Mouse (Mus musculus) 416B (cell line): ENCODE data around the gene Stx1a.

Experiments used
- DNase-seq: peaks from one replicate; pipeline ENCODE4 v3.0.0; 2011; ENCODE audit warnings: low read depth

Stx1a gene

DNA sequence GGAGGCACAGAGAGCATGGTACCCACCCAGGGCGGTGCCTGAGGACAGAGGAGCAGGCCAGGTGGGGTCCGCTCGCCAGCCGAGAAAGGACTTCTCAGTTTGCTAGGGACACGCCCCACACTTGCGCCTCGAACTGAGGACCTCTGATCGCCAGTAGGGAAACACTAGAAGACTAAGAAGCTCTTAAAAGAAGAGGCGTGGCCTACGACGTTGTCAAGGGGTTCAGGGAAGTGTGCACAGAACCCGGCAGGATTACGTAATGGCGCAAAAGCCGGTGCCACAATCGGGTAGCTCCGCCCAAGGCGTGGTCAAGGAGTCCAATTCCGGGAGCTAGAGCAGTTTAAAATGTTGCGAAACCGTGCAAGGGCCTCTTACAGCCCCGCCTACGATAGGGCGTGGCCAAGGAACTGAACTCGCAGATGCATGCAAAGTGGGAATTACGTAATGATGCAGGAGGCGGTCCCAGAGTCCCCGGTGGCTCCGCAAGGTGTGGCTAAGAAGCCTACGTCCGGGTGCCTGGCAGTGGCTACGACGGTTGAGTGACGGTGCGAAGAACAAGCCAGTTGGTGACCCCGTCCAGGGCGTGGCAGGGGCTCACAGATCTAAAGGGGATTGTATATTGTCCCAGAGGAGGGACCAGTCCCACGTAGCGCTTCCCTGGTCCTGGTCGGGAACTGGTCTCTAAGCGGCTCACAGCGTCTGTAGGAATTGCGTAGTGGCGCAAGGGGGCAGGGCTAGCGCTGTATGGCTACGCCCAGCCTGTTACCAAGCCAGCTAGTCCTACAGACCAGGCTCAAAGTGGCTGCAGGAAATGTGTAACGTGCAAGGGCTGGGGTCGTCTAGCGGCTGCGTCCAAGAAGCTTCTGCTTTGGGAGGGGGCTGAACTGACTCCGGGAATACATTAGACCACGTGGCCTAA lies 14.4 kb upstream of the Stx1a start, which contains the start of gene Abhd11:
Abhd11 (plus strand) TSS at position 482 of the 919 bp plus-strand sequence.
- DNase-seq = peak; percentile 100

DNA sequence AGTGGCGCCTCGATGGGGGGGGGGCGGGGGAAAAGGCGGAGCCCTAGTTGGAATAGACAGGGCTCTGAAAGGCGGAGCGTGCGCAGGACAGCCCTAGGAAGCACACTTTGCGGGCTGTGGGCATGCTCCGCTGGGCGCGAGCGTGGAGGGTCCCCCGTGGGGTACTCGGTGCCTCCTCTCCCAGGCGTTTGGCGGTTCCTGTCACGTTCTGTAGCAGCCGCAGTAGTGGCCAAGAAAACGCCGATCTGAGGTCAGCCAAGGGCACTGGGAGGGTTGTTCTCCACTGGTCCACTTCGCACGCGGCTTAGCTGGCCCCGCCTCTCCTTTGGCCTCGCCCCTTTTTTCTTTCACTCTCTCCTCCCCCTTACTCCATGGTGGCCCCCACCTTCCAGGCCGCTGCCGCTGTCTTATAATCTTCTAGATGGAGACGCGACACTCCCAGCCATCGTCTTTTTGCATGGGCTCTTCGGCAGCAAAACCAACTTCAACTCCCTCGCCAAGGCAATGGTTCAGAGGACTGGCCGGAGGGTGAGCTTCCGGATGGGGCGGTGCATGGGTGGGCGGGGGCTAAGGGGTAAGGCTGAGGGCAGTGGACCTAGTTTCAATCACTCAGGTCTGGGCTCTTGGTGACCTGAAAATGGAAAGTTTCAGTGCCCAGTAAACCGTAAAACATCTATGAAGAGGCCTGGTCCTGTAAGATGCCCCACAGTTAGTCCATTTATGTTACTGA lies 13.5 kb upstream of the Stx1a start:
- DNase-seq = peak; percentile 92

DNA sequence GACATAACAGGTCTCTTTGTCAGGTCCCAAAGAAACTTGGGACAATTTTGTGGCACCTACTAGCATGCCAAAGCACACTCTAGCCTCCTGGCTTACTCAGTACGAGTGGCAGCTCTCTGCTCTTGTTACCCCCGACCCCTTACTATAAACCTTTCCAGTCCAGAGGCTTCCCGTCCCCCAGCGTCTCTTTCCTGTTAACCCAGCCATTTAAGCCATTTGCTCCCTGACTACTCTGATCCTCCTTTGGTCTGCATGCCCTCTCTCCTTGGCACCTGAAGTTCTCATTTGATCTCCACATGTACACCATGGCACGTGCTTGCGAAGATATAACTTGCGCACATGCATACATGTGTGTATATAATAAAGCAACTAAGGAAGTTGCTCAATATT lies 13.0 kb upstream of the Stx1a start:
- DNase-seq = peak; percentile 51

DNA sequence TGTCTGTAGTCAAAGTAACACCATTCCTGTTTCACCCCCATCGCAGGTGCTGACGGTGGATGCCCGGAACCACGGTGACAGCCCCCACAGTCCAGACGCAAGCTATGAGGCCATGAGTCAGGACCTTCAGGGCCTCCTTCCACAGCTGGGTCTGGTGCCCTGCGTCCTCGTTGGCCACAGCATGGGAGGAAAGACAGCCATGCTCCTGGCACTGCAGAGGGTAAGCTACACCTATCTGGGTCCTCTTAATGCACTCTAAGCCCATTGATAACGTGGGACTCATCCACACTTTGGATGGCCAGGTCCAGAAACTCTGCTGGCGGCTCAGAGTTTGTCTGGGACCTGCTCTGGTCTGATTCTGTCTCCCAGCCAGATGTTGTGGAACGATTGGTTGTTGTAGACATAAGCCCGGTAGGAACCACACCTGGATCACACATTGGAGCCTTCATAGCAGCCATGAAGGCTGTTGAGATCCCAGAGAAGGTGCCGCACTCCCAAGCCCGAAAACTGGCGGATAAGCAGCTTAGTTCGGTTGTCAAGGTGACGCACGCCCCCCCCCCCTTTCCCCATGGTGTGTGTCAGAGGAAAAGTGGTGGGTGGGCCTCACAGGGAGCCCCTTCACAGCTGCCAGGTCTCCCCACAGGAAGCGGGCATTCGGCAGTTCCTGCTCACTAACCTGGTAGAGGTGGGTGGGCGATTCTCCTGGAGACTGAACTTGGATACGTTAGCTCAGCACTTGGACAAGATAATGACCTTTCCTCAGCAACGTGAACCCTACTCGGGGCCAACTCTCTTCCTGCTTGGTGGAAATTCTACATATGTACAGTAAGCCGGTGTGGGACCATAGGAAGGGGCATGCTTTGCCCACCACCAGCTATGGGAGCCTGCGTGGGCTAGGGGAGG lies 12.2 kb upstream of the Stx1a start:
- no peak for DNase-seq

DNA sequence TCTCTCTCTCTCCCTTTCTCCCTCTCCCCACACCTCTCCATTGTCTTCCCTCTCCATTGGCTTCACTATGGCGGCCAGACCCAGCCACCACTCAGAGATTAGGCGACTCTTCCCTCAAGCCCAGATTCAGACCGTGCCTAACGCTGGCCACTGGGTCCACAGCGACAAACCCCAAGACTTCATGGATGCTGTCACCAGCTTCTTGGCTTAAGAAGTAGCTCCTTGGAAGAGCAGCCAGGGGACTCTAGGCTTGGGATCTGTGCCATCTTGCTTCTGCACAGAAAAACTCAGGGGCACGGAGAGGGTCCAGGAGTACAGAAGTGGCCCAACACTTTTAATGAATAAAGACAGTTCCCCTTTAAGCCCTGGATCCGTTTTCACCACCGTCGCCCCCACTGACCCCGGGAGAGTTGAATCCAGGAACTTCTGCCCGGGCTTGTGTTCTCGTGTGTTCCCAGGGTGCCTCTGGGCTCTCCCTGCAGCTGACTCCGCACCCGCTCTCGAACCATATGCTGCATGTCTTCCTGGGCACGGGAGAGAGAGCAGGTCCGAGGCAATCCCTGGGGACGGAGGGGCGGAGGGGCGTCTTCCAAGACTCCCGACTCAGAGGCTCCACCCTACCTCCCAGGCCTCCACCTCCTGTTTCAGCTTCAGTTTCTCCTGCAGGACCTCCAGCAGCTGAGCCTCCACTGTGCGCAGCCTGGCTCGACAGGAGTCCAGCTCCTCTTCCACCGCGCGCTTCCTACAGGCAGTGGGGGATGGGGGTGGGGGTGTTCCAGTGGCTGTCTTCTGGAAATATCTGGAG lies 11.3 kb upstream of the Stx1a start:
- no peak for DNase-seq

DNA sequence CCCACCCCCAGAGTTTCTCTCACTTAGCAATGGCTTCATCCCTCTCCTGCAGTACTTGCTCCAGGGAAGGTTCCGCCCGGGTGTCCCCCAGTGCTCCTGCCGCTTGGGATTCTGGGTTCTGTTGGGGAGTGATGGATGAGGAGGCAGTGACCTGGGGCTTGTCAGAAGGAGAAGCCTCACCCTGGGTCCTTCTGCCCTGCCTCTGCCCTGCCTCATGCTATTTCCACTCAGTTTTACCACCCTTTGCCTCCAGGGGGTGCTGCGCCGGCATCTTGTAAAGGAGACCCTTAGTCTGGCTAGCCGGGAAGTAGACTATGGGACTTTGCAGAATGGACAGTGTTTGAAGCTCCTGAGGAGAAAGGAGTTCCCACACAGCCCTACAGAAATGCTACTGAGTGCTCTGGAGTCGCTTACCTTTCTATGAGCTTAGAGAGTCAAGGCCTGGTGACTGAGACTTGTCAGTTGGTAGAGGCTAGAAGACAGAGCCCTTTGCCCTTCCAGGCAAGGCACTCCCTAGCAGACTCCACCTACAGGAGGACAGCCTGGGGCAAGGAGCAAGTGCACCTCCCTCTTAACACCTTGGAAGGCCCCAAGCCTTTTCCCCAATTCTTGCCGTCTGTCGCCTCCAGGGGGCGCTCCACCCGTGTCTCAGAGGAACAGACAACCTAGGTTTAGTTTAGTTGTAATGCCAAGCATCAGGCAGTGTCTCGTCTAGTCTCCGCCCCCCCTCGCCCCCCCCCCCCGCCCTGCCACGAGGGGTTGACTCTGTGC lies 10.4 kb upstream of the Stx1a start:
- DNase-seq = peak; percentile 81

DNA sequence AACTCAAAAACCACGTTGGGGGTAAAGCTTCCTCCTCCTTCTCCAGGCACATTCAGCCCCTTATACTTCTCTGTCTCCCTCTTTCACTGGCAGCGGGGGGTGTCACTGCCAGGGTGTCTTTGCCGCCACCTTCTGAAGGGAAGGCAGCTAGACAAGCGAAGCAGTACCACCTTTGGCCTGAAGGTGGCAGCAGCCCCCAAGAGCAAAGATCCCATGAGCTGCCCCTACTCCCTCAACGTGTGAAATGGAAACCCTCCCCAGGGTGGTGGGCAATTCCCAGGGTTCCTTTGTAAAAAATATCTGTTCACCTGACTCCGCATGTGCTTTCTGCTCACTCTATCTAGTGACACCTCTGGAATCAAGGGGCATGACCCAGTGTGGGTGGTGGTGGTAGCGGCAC lies 7.8 kb upstream of the Stx1a start:
- peak; percentile 79 for DNase-seq

DNA sequence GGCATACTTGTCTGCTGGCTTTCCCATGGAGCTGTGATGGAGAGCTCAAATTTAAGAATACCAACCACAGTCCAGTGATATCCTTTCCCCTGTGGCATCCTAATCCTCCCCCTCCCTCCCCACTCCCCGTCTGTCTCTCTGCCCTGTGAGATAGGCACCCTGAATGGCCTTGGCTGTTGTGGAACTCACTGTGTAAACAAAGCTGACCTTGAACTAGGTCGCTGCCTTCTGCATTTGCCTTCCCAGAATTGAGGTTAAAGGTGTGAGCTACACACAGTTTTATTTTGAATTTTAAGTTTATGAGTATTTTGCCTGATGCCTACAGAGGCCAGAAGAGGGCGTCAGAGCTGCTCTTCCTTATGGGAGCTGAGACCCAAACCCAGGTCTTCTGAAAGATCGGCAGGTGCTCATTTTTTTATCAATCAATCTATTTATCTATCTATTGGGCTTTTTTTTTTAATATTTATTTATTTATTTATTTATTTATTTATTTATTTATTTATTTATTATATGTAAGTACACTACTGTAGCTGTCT lies 7.0 kb upstream of the Stx1a start:
- peak; percentile 42 for DNase-seq

DNA sequence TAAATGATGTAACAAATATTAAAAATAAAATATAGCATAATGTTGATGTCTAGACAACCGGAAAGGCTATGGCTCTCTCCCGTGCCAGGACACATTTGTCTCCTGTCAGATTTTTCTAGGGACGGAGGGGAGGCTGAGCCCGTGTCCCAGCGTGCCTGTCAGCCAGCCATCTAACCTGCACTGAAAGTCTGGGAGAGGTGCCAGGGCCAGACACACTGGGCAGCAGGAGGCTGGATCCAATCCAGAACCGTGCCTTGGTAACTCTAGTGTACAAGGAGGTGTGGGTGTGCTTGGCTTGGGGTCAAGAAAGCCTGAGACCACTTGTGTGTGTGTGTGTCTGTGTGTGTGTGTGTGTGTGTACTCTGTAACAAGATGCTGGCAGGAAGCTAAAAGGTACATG lies 1.5 kb upstream of the Stx1a start:
- DNase-seq = no peak

DNA sequence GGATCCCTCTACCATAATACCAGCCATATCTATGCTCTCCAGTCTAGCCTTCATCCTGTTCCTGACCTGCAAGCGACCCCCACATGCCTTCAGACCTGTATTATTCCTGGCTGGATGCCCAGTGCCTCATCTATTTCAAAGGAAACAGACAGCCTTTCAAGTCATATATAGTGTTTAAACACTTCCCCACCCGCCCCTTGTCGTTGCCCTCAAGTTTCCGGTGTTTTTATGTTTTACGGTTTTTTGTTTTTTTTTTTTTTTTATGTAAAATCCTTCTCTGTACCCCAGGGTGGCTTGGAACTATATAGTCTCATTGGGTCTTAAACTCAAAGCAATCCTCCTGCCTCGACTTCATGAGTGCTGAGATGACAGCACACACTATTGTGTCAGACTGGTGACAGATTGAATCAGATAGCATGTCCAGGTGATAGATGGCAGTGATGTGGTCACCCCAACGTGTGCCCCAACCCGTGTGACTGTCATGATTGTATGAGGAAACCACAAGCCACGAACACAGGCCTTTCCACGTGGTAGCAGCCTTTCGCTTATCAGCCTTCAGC lies 1.5 kb downstream of the Stx1a start:
- peak; percentile 98 for DNase-seq

DNA sequence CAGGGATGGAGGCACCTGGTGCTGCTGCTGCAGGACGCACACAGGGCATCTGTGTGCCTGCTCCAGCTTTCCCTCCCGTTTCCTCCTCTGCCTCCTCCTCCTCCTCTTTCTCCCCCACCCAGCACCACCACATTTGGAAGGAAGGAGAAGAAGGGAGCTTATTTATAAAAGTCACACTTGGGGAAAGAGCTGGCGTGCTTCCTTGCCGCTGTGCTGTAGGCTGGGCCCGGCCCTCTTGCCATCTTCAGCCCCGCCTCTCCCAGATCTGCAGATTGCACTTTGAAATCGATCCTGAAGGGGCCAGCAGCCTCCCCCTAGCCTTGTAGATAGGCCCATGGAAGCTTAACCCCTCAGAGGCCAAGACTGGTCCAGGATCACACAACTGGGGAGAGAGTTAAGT lies 2.6 kb downstream of the Stx1a start:
- DNase-seq = no peak

DNA sequence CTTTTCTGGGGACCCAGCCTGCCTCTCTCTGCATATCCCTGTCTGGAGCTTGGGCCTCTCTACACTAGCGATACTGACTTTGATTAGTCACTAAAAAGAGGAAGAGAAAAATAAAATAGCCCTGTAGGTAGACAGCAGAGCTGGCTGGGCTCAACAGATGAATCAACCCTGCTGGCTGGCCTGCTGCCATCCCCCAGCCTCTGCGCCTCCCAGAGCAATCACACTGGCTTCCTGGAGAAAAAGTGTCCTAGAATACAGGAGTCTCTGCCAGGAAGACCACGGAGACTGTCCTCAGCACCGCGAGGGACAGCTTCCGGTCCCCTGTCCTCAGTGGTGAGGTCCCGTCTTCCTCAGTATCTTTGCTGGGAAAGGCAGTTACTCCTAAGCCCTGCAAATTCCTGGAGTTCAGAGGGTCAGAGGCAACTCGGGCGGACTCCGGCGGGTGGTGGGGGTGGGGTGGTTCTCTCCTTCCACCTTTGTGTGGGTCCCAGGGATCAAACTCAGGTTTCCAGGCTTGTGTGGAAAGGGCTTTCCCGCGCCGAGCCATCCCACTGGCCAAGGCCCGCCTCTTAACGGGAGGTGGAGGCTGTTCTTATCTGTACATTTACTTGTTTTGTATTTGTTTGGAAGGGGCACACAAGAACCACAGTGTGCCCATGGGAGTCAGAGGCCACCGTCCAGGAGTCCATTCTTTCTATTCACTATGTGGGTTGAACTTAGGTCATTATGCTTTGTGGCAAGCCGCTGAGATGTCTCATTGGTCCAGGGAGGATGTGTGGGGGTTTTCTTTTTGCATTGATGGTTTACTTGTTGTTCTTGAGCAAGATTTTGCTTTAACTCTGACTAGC lies 5.9 kb downstream of the Stx1a start:
- peak; percentile 80 for DNase-seq

DNA sequence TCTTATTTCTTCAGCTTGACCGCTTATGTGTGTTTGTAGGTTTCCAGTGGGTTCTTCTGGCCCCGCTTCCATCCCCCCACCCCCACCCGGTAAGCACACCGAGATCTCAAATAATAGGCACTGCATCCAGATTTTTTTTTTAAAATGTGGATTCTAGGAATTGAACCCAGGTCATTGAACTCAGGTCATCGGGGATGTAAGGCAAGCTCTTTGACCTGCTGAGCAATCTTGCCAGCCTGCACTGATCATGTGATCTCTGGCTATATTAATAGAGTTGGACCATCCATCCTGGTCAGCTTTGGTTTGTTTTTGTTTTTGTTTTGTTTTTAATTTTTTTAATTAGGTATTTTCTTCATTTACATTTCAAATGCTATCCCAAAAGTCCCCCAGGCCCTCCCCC lies 9.3 kb downstream of the Stx1a start:
- DNase-seq = no peak

DNA sequence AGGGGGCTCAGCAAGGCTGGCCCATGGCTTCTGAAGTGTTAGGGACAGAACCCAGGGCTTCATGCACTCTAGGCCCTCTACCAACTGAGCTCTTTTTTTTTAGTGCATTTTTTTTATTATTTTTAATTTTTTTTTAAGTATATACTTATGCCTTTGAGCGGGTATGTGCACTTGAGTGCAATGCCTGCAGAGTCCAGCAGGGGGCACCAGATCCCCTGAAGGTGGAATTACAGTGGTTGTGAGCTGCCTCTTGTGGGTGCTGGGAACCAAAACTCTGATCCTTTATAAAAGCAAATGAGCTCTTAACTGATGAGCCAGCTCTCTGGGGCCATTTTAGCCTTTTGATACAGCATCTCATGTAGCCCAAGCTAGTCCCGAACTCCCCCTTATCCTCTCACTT lies 11.3 kb downstream of the Stx1a start:
- no peak for DNase-seq

DNA sequence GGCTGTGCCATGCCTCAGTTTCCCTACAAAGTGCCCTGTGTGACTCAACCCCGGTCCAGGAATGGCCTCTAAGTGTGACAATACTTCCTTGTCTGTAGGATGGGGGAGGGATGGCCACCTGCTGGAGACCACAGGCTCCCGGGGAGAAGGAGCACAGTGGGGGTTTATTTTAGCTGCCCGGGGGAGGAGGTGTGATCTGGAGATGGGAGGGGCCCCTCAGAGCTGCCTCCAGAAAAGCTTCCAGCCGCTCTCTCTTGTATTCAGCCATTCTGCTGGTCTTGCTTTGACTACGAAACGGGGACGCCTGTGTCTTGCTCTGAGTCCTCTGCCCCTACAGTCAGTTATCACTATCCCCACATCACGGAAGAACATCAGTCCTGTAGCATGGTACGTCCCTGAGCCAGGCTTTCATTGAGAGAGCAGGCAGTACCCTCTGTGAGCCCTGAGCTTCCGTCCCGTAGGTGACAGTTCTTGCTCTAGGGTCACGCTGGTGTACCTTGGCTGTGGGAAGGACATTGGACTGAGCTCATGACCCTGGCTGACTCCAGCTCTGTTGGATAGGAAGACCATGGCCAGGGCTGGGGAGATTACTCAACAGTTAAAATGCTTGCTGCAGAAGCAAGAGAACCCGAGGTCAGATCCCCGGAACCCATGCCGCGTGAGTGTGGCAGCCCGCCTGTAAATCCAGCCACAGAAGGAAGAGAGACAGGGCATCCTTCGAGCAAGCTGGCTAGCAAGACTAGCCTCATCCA lies 12.5 kb downstream of the Stx1a start:
- no peak for DNase-seq

DNA sequence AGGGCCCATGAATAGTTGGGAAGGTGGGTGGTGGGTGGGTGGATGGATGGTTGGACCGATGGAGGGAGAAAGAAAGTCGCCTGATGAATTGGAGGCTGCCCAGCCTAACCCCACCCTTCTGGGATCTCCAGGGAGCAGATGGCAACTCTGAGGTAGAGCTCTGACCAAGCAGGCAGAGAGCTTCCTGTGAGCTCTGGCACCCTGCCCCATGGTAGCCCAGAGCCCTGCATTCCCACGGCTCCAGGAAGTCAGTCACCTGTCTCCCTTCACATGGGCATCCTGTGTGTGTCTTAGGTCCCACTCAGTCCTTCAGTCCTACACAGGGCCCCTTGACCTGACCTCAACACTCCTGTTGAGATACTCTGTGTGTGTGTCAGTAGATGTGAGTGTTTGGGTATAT lies 14.7 kb downstream of the Stx1a start:
- no peak for DNase-seq

DNA sequence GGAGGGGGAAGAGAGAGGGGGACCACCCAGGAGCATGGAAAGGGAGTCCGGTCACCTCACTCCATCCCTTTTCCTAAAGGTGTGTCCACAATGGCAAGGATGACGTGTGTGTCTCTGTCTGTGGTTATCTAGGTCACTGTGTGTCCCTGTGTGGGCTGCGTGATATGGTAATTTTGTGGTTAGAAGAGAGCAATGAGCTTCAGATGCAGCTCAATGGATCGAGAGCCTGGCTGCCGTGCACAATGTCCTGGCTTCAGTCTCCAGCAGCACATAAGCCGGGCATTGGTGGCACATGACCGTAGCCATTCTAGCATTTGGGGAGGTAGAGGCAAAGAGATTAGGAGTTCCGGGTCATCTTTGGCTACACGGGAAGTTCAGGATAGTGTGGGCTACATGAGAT lies 16.3 kb downstream of the Stx1a start:
- DNase-seq = no peak

DNA sequence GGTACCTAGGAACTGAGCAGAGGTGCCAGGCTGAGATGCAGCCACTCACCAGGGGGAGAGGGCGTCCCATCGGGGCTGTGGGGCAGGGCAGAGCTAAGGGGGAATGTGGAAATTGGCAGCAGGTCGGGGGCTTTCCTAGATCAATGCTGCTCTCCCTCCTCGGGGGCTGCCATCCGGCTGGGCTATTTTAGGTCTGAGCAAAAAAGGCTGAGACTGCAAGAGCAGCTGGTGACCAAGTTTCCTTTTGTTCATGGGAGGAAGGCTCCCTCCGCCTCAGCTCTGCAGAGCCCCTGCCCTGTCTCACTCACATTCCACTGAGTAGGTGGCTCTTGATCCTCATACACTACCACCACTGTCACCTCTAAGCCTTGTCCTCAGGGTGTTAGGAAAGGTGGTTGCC lies 16.8 kb downstream of the Stx1a start:
- DNase-seq = no peak
